Mouse (Mus musculus) lung, postnatal 0 days (tissue): ENCODE results near the gene Tmem30a.
A peak's percentile ranks its signal among the peaks of the same experiment; 100 is the strongest.

Source experiments
- CTCF ChIP-seq: IDR thresholded peaks from 2 replicates; pipeline ENCODE4 v1.5.1; 2016; ENCODE audit warnings: antibody characterized with exemption, mild to moderate bottlenecking
- EP300 ChIP-seq: IDR thresholded peaks from 2 replicates; pipeline ENCODE4 v1.6.1; 2016; ENCODE audit warnings: antibody characterized with exemption, mild to moderate bottlenecking, control low read depth

GRCm38 (mm10) chr9:79827072-79827471 lies 33.8 kb upstream of the Tmem30a start:
- TF ChIP-seq CTCF (no peak), EP300 (0 out of 2 replicates have a peak, but pooled peaks have one; percentile 9)
